Mouse (Mus musculus) brown adipose tissue, adult 24 weeks (tissue): Measurements from ENCODE around the gene Phf19. TPM values are rescaled to one million over a fixed set of nuclear protein-coding genes. Genes with fewer than 3 reads are reported as not detected.

Source experiments
- polyA plus RNA-seq: library from polyadenylated mRNA; stranded (reverse); fragments of >200 nt; gene quantifications from 2 replicates; pipeline ENCODE4 v1.2.4, GENCODE M21; 2012; ENCODE audit not compliant: missing spikeins, insufficient read depth, insufficient read length

Gene Phf19
- polyA plus RNA-seq, 1 experiment: 2.4 TPM

Other genes with a start within 250 kb of the Phf19 start
- 18.7 and 22.6 TPM in 2 replicates for gene Gapvd1, start 158.8 kb downstream of the Phf19 start, polyA plus RNA-seq
- gene Hspa5, start 142.1 kb downstream of the Phf19 start, polyA plus RNA-seq: 188 and 303 TPM in 2 replicates
- 23.2 and 28.2 TPM in 2 replicates for gene Rabepk, start 114.1 kb downstream of the Phf19 start, polyA plus RNA-seq
- 55.3 and 59.9 TPM in 2 replicates for gene Fbxw2, start 87.7 kb downstream of the Phf19 start, polyA plus RNA-seq
- gene Gm34653, start 81.0 kb downstream of the Phf19 start, polyA plus RNA-seq: not detected in 2 replicates
- not detected in 2 replicates for gene Cutal, start 39.6 kb downstream of the Phf19 start, polyA plus RNA-seq
- 33.2 and 33.9 TPM in 2 replicates for gene Psmd5, start 39.1 kb downstream of the Phf19 start, polyA plus RNA-seq
- gene Traf1, start 47.7 kb upstream of the Phf19 start, polyA plus RNA-seq: not detected in 2 replicates
- not detected in 2 replicates for gene Hc, start 147.4 kb upstream of the Phf19 start, polyA plus RNA-seq
- gene AI182371, start 187.5 kb upstream of the Phf19 start, polyA plus RNA-seq: 0.91 TPM in 1 of 2 replicates, not detected in the other
- 3.3 and 4.4 TPM in 2 replicates for gene Cntrl, start 195.5 kb upstream of the Phf19 start, polyA plus RNA-seq